Mouse (Mus musculus) stomach, postnatal 0 days (tissue): ENCODE results near the gene Mmp9.

ENCODE experiments used
- CTCF ChIP-seq: IDR thresholded peaks from 2 replicates; pipeline ENCODE4 v1.5.1; 2016; ENCODE audit warnings: antibody characterized with exemption, low read depth, mild to moderate bottlenecking, moderate library complexity
- EP300 ChIP-seq: optimal IDR thresholded peaks from 2 replicates; pipeline ENCODE3; 2016; ENCODE audit warnings: antibody characterized with exemption

GRCm38 (mm10) chr2:164991808-164992207, 51.2 kb downstream of the Mmp9 start:
- no peak for TF ChIP-seq CTCF
- no peak for TF ChIP-seq EP300
